Mouse (Mus musculus): ENCODE measurements around the gene Rac1. TPM values are rescaled to one million over a fixed set of nuclear protein-coding genes. Genes with fewer than 3 reads are reported as not detected.

Gene Rac1
- polyA plus RNA-seq, 2 experiments, result 115 to 146 TPM

GRCm38 (mm10) chr5:143471953-143472618 lies 55.8 kb downstream of the Rac1 start:
- 72% methylated on average over 9 of the region's 9 CpGs for WGBS (ENCODE audit: insufficient replicate concordance)
- Histone ChIP-seq H3K27ac (no peak overlapping the region), H3K9me3 (ENCODE audit: control insufficient read depth, low read length) (no peaks in the 10 kb centered on the region), H3K4me3 (ENCODE audit: insufficient read depth in 1 of 2, low read depth in 2 of 2, low read length in 2 of 2) (no peak overlapping the region), H3K9ac (replicated peaks) (no peak overlapping the region), H3K27me3 (ENCODE audit: control insufficient read depth, insufficient read depth, low read length) (no peaks in the 10 kb centered on the region), H3K36me3 (replicated peaks; ENCODE audit: control insufficient read depth, insufficient read depth, low read depth) (peaks cover 20% of the 10 kb centered on the region), H3K4me1 (replicated peaks; ENCODE audit: control insufficient read depth in 2 of 2, insufficient read depth in 2 of 2, low read length in 1 of 2) (peaks cover 0 to 3% of the 10 kb centered on the region in 2 experiments; a peak in 1 of 4 replicates), H3K4me2 (ENCODE audit: low read depth) (no peak overlapping the region)
- peak in 2 of 3 experiments; percentile 47 to 51 for DNase-seq (ENCODE audit: low read depth in 3 of 3, low spot score in 3 of 3)
- no peak for ATAC-seq (ENCODE audit: insufficient read depth)
- TF ChIP-seq EP300 (IDR thresholded peaks at IDR 0.05; ENCODE audit: low read depth) (no peak), CTCF (IDR thresholded peaks at IDR 0.05; ENCODE audit: low read depth) (no peak)

GRCm38 (mm10) chr5:143471165-143471546 lies 56.7 kb downstream of the Rac1 start:
- Histone ChIP-seq H3K27me3 (ENCODE audit: control insufficient read depth, insufficient read depth, low read length) (no peaks in the 10 kb centered on the region), H3K4me2 (ENCODE audit: low read depth) (no peak overlapping the region), H3K9me3 (ENCODE audit: control insufficient read depth, low read length) (no peaks in the 10 kb centered on the region), H3K4me3 (ENCODE audit: insufficient read depth in 1 of 2, low read depth in 2 of 2, low read length in 2 of 2) (no peak overlapping the region), H3K27ac (no peak overlapping the region), H3K36me3 (replicated peaks; ENCODE audit: control insufficient read depth, insufficient read depth, low read depth) (peaks cover 20% of the 10 kb centered on the region), H3K9ac (replicated peaks) (no peak overlapping the region), H3K4me1 (replicated peaks; ENCODE audit: control insufficient read depth in 2 of 2, insufficient read depth in 2 of 2, low read length in 1 of 2) (peaks cover 2 to 3% of the 10 kb centered on the region in 2 experiments; a peak in 1 of 4 replicates)
- whole genome bisulfite sequencing (ENCODE audit: insufficient replicate concordance), result 70% methylated on average over 3 of the region's 3 CpGs
- TF ChIP-seq CTCF (IDR thresholded peaks at IDR 0.05; ENCODE audit: low read depth) (no peak), EP300 (IDR thresholded peaks at IDR 0.05; ENCODE audit: low read depth) (no peak)
- DNase-seq (ENCODE audit: low read depth in 3 of 3, low spot score in 3 of 3), result no peak
- ATAC-seq (ENCODE audit: insufficient read depth), result no peak; the same call in 1 of the 2 replicates

- Histone ChIP-seq H3K4me2 (ENCODE audit: low read depth) (no peak overlapping the region), H3K9me3 (ENCODE audit: control insufficient read depth, low read length) (no peaks in the 10 kb centered on the region), H3K36me3 (replicated peaks; ENCODE audit: control insufficient read depth, insufficient read depth, low read depth) (peaks cover 20% of the 10 kb centered on the region), H3K27me3 (ENCODE audit: control insufficient read depth, insufficient read depth, low read length) (no peaks in the 10 kb centered on the region), H3K27ac (no peak overlapping the region), H3K4me1 (replicated peaks; ENCODE audit: control insufficient read depth in 2 of 2, insufficient read depth in 2 of 2, low read length in 1 of 2) (peaks cover 4 to 7% of the 10 kb centered on the region in 2 experiments; a peak in 3 of 4 replicates), H3K9ac (replicated peaks) (no peak overlapping the region), H3K4me3 (ENCODE audit: insufficient read depth in 1 of 2, low read depth in 2 of 2, low read length in 2 of 2) (no peak overlapping the region)
- TF ChIP-seq EP300 (IDR thresholded peaks at IDR 0.05; ENCODE audit: low read depth) (no peak), CTCF (IDR thresholded peaks at IDR 0.05; ENCODE audit: low read depth) (no peak)
- 52% methylated on average over 15 of the region's 15 CpGs for WGBS (ENCODE audit: insufficient replicate concordance)
- DNase-seq (ENCODE audit: low read depth in 3 of 3, low spot score in 3 of 3) (no peak), ATAC-seq (ENCODE audit: insufficient read depth) (peak; percentile 17; the same call in 1 of the 2 replicates)
These were observed 57.2 kb downstream of the Rac1 start for GRCm38 (mm10) chr5:143470421-143471164.

GRCm38 (mm10) chr5:143469628-143470027 lies 58.2 kb downstream of the Rac1 start:
- Histone ChIP-seq H3K27me3 (ENCODE audit: control insufficient read depth, insufficient read depth, low read length) (no peaks in the 10 kb centered on the region), H3K27ac (no peak overlapping the region)
- WGBS (ENCODE audit: insufficient replicate concordance), result 84% methylated on average over 8 of the region's 8 CpGs

GRCm38 (mm10) chr5:143467931-143468330 lies 59.9 kb downstream of the Rac1 start:
- 81% methylated on average over 6 of the region's 6 CpGs for WGBS (ENCODE audit: insufficient replicate concordance)
- Histone ChIP-seq H3K4me3 (ENCODE audit: insufficient read depth in 1 of 2, low read depth in 2 of 2, low read length in 2 of 2) (no peak overlapping the region), H3K4me2 (ENCODE audit: low read depth) (no peak overlapping the region), H3K27ac (no peak overlapping the region), H3K36me3 (replicated peaks; ENCODE audit: control insufficient read depth, insufficient read depth, low read depth) (peaks cover 14% of the 10 kb centered on the region), H3K4me1 (replicated peaks; ENCODE audit: control insufficient read depth in 2 of 2, insufficient read depth in 2 of 2, low read length in 1 of 2) (peaks cover 6 to 15% of the 10 kb centered on the region in 2 experiments; a peak in 3 of 4 replicates), H3K9ac (replicated peaks) (no peak overlapping the region), H3K27me3 (ENCODE audit: control insufficient read depth, insufficient read depth, low read length) (no peaks in the 10 kb centered on the region), H3K9me3 (ENCODE audit: control insufficient read depth, low read length) (no peaks in the 10 kb centered on the region)
- DNase-seq (ENCODE audit: low read depth in 3 of 3, low spot score in 3 of 3) (no peak), ATAC-seq (ENCODE audit: insufficient read depth) (no peak)
- TF ChIP-seq EP300 (IDR thresholded peaks at IDR 0.05; ENCODE audit: low read depth) (no peak), CTCF (IDR thresholded peaks at IDR 0.05; ENCODE audit: low read depth) (no peak)

More at GRCm38 (mm10) chr5:143469628-143470027, 58.2 kb downstream of the Rac1 start:
- no peak for ATAC-seq (ENCODE audit: insufficient read depth)
- H3K9ac ChIP-seq (replicated peaks), result no peak overlapping the region
- H3K9me3 ChIP-seq (ENCODE audit: control insufficient read depth, low read length), result no peaks in the 10 kb centered on the region
- TF ChIP-seq EP300 (IDR thresholded peaks at IDR 0.05; ENCODE audit: low read depth), result no peak
- TF ChIP-seq CTCF (IDR thresholded peaks at IDR 0.05; ENCODE audit: low read depth), result no peak
- H3K4me3 ChIP-seq (ENCODE audit: insufficient read depth in 1 of 2, low read depth in 2 of 2, low read length in 2 of 2), result no peak overlapping the region
- H3K4me2 ChIP-seq (ENCODE audit: low read depth), result no peak overlapping the region
- H3K36me3 ChIP-seq (replicated peaks; ENCODE audit: control insufficient read depth, insufficient read depth, low read depth), result peaks cover 17% of the 10 kb centered on the region
- peaks cover 4 to 10% of the 10 kb centered on the region in 2 experiments; a peak in 3 of 4 replicates for H3K4me1 ChIP-seq (replicated peaks; ENCODE audit: control insufficient read depth in 2 of 2, insufficient read depth in 2 of 2, low read length in 1 of 2)
- no peak for DNase-seq (ENCODE audit: low read depth in 3 of 3, low spot score in 3 of 3)
